Mouse (Mus musculus): ENCODE results near the gene Ptms. TPM values are rescaled to one million over a fixed set of nuclear protein-coding genes. Genes with fewer than 3 reads are reported as not detected.

Ptms gene
- polyA plus RNA-seq (2012; rRNA removed): 958 and 983 TPM in 2 replicates

GRCm38 (mm10) chr6:124919695-124920317, at the start of gene Ptms:
Gene Ptms (minus strand): TSS chr6:124920103.
- WGBS: 1% methylated on average over 13 of the region's 13 CpGs
- H3K4me1 ChIP-seq (ENCODE audit: control insufficient read depth, insufficient read depth, low read length): peaks cover 1% of the 10 kb centered on the region; the same call in 1 of the 2 replicates
- H3K4me3 ChIP-seq (replicated peaks; ENCODE audit: insufficient read depth, low read depth, low read length): peak within 1 kb of the TSS; percentile 66
- H3K27ac ChIP-seq (ENCODE audit: insufficient read depth, low read length): peak within 1 kb of the TSS; percentile 87
- TF ChIP-seq POLR2A (IDR thresholded peaks at IDR 0.05; ENCODE audit: borderline replicate concordance, insufficient read depth, low read length) (peak; percentile 10; the same call in 1 of the 2 replicates), CTCF (IDR thresholded peaks at IDR 0.05; ENCODE audit: borderline replicate concordance, insufficient read depth, low read depth, low read length) (no peak)
- no peaks in the 10 kb centered on the region for H3K27me3 ChIP-seq (ENCODE audit: control insufficient read depth, insufficient read depth, low read length)
- peak; percentile 96 to 99 for DNase-seq

GRCm38 (mm10) chr6:124967766-124968165, 47.9 kb upstream of the Ptms start:
- TF ChIP-seq POLR2A (IDR thresholded peaks at IDR 0.05; ENCODE audit: borderline replicate concordance, insufficient read depth, low read length): no peak
- TF ChIP-seq CTCF (IDR thresholded peaks at IDR 0.05; ENCODE audit: borderline replicate concordance, insufficient read depth, low read depth, low read length): peak; percentile 48; the same call in 1 of the 2 replicates
- Histone ChIP-seq H3K4me1 (ENCODE audit: control insufficient read depth, insufficient read depth, low read length) (peaks cover 5% of the 10 kb centered on the region; the same call in 1 of the 2 replicates), H3K27me3 (ENCODE audit: control insufficient read depth, insufficient read depth, low read length) (no peaks in the 10 kb centered on the region), H3K27ac (ENCODE audit: insufficient read depth, low read length) (no peak overlapping the region), H3K4me3 (replicated peaks; ENCODE audit: insufficient read depth, low read depth, low read length) (no peak overlapping the region)
- 68% methylated on average over 4 of the region's 4 CpGs for WGBS
- DNase-seq: peak; percentile 29 to 65

GRCm38 (mm10) chr6:124966466-124967118, 46.7 kb upstream of the Ptms start:
- 90% methylated on average over 7 of the region's 7 CpGs for WGBS
- Histone ChIP-seq H3K27me3 (ENCODE audit: control insufficient read depth, insufficient read depth, low read length) (no peaks in the 10 kb centered on the region), H3K27ac (ENCODE audit: insufficient read depth, low read length) (no peak overlapping the region), H3K4me1 (ENCODE audit: control insufficient read depth, insufficient read depth, low read length) (peaks cover 5% of the 10 kb centered on the region; the same call in 1 of the 2 replicates), H3K4me3 (replicated peaks; ENCODE audit: insufficient read depth, low read depth, low read length) (no peak overlapping the region)
- peak in 1 of 2 experiments; percentile 21 for DNase-seq
- TF ChIP-seq POLR2A (IDR thresholded peaks at IDR 0.05; ENCODE audit: borderline replicate concordance, insufficient read depth, low read length) (no peak), CTCF (IDR thresholded peaks at IDR 0.05; ENCODE audit: borderline replicate concordance, insufficient read depth, low read depth, low read length) (peak; percentile 27; the same call in 1 of the 2 replicates)

GRCm38 (mm10) chr6:124965747-124966146, 45.8 kb upstream of the Ptms start:
- Histone ChIP-seq H3K4me1 (ENCODE audit: control insufficient read depth, insufficient read depth, low read length) (peaks cover 5% of the 10 kb centered on the region; the same call in 1 of the 2 replicates), H3K27me3 (ENCODE audit: control insufficient read depth, insufficient read depth, low read length) (no peaks in the 10 kb centered on the region), H3K4me3 (replicated peaks; ENCODE audit: insufficient read depth, low read depth, low read length) (peak overlapping the region; percentile 84), H3K27ac (ENCODE audit: insufficient read depth, low read length) (peak overlapping the region; percentile 84)
- no peak for DNase-seq
- TF ChIP-seq CTCF (IDR thresholded peaks at IDR 0.05; ENCODE audit: borderline replicate concordance, insufficient read depth, low read depth, low read length) (no peak), POLR2A (IDR thresholded peaks at IDR 0.05; ENCODE audit: borderline replicate concordance, insufficient read depth, low read length) (no peak)
- WGBS: 11% methylated on average over 15 of the region's 15 CpGs

GRCm38 (mm10) chr6:124965088-124965719, 45.3 kb upstream of the Ptms start, which contains the start of gene Cops7a:
Gene Cops7a (minus strand): TSS chr6:124965538.
- peak within 1 kb of the TSS; percentile 85 for H3K27ac ChIP-seq (ENCODE audit: insufficient read depth, low read length)
- peak; percentile 97 for DNase-seq
- H3K4me1 ChIP-seq (ENCODE audit: control insufficient read depth, insufficient read depth, low read length): peaks cover 5% of the 10 kb centered on the region; the same call in 1 of the 2 replicates
- under 1% methylated on average over 68 of the region's 68 CpGs for WGBS
- TF ChIP-seq CTCF (IDR thresholded peaks at IDR 0.05; ENCODE audit: borderline replicate concordance, insufficient read depth, low read depth, low read length) (no peak), POLR2A (IDR thresholded peaks at IDR 0.05; ENCODE audit: borderline replicate concordance, insufficient read depth, low read length) (peak; percentile 90)
- H3K27me3 ChIP-seq (ENCODE audit: control insufficient read depth, insufficient read depth, low read length): no peaks in the 10 kb centered on the region
- H3K4me3 ChIP-seq (replicated peaks; ENCODE audit: insufficient read depth, low read depth, low read length): peak within 1 kb of the TSS; percentile 84

- H3K27ac ChIP-seq (ENCODE audit: insufficient read depth, low read length): peak overlapping the region; percentile 85; the same call in 1 of the 2 replicates
- no peak for TF ChIP-seq CTCF (IDR thresholded peaks at IDR 0.05; ENCODE audit: borderline replicate concordance, insufficient read depth, low read depth, low read length)
- TF ChIP-seq POLR2A (IDR thresholded peaks at IDR 0.05; ENCODE audit: borderline replicate concordance, insufficient read depth, low read length): no peak
- DNase-seq: no peak
- peak overlapping the region; percentile 84 for H3K4me3 ChIP-seq (replicated peaks; ENCODE audit: insufficient read depth, low read depth, low read length)
- peaks cover 5% of the 10 kb centered on the region for H3K4me1 ChIP-seq (ENCODE audit: control insufficient read depth, insufficient read depth, low read length)
- no peaks in the 10 kb centered on the region for H3K27me3 ChIP-seq (ENCODE audit: control insufficient read depth, insufficient read depth, low read length)
- WGBS: 29% methylated on average over 16 of the region's 16 CpGs
Observed at GRCm38 (mm10) chr6:124964638-124965037, 44.7 kb upstream of the Ptms start.

- 93% methylated on average over 12 of the region's 12 CpGs for WGBS
- no peak overlapping the region for H3K27ac ChIP-seq (ENCODE audit: insufficient read depth, low read length)
- no peak for TF ChIP-seq CTCF (IDR thresholded peaks at IDR 0.05; ENCODE audit: borderline replicate concordance, insufficient read depth, low read depth, low read length)
- DNase-seq: no peak
- H3K27me3 ChIP-seq (ENCODE audit: control insufficient read depth, insufficient read depth, low read length): no peaks in the 10 kb centered on the region
- H3K4me3 ChIP-seq (replicated peaks; ENCODE audit: insufficient read depth, low read depth, low read length): no peak overlapping the region
- H3K4me1 ChIP-seq (ENCODE audit: control insufficient read depth, insufficient read depth, low read length): peaks cover 5% of the 10 kb centered on the region
Observed at GRCm38 (mm10) chr6:124961021-124961420, 41.1 kb upstream of the Ptms start.

All from cerebellum, adult 2 months (tissue).